Mouse (Mus musculus): ENCODE results near the gene AI413582. TPM values are rescaled to one million over a fixed set of nuclear protein-coding genes. Genes with fewer than 3 reads are reported as not detected.

The AI413582 gene
- polyA plus RNA-seq, 1 experiment: 20.7 TPM

DNA sequence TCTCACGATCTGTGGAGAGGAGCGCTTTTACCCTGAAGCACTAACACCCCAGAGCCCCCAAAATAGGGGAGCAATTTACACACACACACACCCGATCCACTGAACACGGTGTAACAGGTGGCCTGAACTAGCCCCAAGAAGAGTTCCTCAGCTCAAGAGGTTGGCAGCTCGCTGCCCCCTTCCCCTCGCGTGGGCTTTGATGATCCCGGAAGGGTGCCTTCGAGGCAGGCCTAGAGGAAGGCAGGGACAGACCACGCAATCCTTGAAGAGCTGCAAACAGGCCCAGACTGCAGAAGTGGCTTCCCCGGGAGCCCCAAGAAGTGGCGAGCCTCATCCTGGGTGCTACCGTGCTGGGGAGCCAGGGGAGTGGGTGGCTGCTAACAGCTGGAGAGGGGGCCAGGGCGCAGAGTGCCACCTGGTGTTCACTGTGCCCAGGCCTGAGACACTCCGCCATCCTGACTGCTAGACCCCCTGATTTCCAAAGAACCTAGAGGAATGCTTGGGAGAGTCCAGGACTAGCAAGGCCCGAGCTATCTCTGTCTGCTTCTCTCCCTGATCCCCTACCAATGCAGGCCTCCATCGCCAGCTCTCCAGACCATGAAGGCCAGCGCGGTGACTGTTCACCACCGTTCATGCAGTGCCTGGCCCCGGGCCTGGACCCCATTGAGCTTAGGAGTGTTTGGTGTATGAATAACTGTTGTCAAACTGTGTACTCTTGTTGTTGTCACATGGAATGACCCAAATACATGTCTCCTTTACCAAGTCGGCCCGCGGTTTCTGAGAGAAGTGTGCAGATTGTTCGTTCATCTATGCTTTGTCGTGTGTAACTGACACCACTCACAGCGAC is 51.4 kb downstream of the AI413582 start:
- no peaks in the 10 kb centered on the region for H3K27me3 ChIP-seq (ENCODE audit: control insufficient read depth, insufficient read depth, low read length)
- no peak overlapping the region for H3K27ac ChIP-seq (ENCODE audit: control insufficient read depth, insufficient read depth, low read depth, low read length)
- no peak overlapping the region for H3K4me3 ChIP-seq (ENCODE audit: control insufficient read depth, low read depth, low read length)
- H3K4me1 ChIP-seq (ENCODE audit: control insufficient read depth, insufficient read depth, low read length): peaks cover 11% of the 10 kb centered on the region
- H3K36me3 ChIP-seq (ENCODE audit: control insufficient read depth, insufficient read depth, low read length): no peaks in the 10 kb centered on the region
- TF ChIP-seq POLR2A (IDR thresholded peaks at IDR 0.05; ENCODE audit: control insufficient read depth, low read depth, low read length): no peak
- TF ChIP-seq CTCF (IDR thresholded peaks at IDR 0.05; ENCODE audit: control insufficient read depth, insufficient read depth, insufficient replicate concordance, low read depth, low read length): no peak

Other genes starting within 250 kb of the AI413582 start
- 0.70 and 0.81 TPM in 2 replicates for gene Grm4, start 44.4 kb downstream of the AI413582 start, polyA plus RNA-seq (2012; rRNA removed)
- gene Hmga1, start 9.3 kb downstream of the AI413582 start, polyA plus RNA-seq (2012; rRNA removed): 64.3 and 68.4 TPM in 2 replicates
- gene Nudt3, start 57.7 kb upstream of the AI413582 start, polyA plus RNA-seq (2012; rRNA removed): 59.8 and 68.1 TPM in 2 replicates
- gene RPS10-NUDT3, start 69.5 kb upstream of the AI413582 start, polyA plus RNA-seq (2012; rRNA removed): not detected in 2 replicates
- 262 and 331 TPM in 2 replicates for gene Rps10, start 70.9 kb upstream of the AI413582 start, polyA plus RNA-seq (2012; rRNA removed)
- gene Pacsin1, start 89.8 kb upstream of the AI413582 start, polyA plus RNA-seq (2012; rRNA removed): 9.6 and 10.4 TPM in 2 replicates
- gene Spdef, start 163.2 kb upstream of the AI413582 start, polyA plus RNA-seq (2012; rRNA removed): 4.8 and 4.9 TPM in 2 replicates

Measured in testis, adult 2 months (tissue).